Mouse (Mus musculus): Measurements from ENCODE around the gene Erc1. TPM values are rescaled to one million over a fixed set of nuclear protein-coding genes. Genes with fewer than 3 reads are reported as not detected.

The Erc1 gene
- polyA plus RNA-seq, 1 experiment from 2014 or later = 38.1 TPM

DNA sequence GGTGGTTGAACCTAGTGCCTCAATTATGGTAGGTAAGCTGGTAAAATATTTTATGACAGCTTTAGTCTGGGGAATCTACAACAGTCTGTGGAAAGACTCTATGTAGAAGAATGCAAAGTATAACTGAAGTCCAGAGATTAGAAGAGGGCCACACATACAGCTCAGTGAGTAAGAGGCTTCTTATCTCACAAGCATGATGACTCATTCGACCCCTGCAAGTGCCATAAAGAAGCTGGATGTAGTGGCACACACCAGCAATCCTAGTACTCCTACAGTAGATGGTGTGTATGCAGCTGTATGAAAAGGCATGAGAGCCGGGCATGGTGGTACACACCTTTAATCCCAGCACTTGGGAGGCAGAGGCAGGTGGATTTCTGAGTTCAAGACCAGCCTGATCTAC is 205.2 kb downstream of the Erc1 start:
- Histone ChIP-seq H3K36me3 (no peaks in the 10 kb centered on the region), H3K9me3 (no peaks in the 10 kb centered on the region), H3K4me1 (replicated peaks) (peaks cover 4% of the 10 kb centered on the region; the same call in 1 of the 2 replicates), H3K4me3 (no peak overlapping the region), H3K4me2 (no peak overlapping the region), H3K27me3 (no peaks in the 10 kb centered on the region), H3K27ac (replicated peaks) (no peak overlapping the region), H3K9ac (no peak overlapping the region)
- 89% methylated on average over 2 of the region's 2 CpGs for WGBS
- no peak for ATAC-seq (ENCODE audit: low read depth)

DNA sequence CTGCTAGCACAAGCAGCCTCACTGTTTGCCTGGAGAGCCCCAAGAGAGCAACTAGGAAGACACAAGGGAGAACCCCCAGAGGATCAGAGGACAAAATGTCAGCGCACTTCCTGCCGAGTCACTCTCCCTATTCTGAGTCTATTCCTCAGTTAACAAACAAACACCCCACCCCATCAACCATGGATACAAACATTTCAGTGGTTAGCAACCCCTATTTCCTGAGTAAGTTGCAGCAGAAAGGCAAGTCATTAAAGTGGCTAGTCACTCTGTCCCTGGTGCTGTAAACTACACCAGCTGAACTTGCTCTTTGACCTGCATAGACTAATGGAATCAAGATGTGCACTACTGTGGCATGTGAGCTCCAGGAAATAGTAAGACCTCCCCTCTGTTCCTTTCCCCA is 212.3 kb downstream of the Erc1 start:
- no peaks in the 10 kb centered on the region for H3K36me3 ChIP-seq
- H3K9me3 ChIP-seq = no peaks in the 10 kb centered on the region
- no peak overlapping the region for H3K4me3 ChIP-seq
- ATAC-seq (ENCODE audit: low read depth) = no peak
- no peak overlapping the region for H3K4me2 ChIP-seq
- H3K4me1 ChIP-seq (replicated peaks) = no peaks in the 10 kb centered on the region
- H3K9ac ChIP-seq = no peak overlapping the region
- 69% methylated on average over 2 of the region's 2 CpGs for WGBS
- H3K27ac ChIP-seq (replicated peaks) = no peak overlapping the region
- no peaks in the 10 kb centered on the region for H3K27me3 ChIP-seq

DNA sequence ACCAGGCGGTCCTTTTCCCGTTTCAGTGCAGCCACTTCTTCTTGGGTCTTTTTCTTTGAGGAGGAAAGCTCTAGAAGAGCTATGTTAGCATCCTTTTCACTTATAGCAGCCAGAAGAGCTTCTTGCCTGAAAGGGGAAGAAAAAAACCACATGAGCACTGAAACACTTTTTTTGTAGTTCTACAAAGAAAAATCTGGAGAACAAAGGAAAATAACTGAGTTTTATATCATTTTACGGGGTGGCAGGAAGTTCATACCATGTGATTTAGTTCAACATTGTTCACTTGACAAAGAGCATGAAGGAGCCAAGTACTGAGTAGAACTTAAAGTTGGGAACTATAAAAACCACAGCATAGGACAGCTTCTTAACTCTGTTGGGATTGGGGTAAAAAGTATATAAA is 217.3 kb downstream of the Erc1 start:
- Histone ChIP-seq H3K27me3 (no peaks in the 10 kb centered on the region), H3K9ac (no peak overlapping the region), H3K4me3 (no peak overlapping the region), H3K4me2 (no peak overlapping the region), H3K36me3 (peaks cover 17% of the 10 kb centered on the region), H3K27ac (replicated peaks) (no peak overlapping the region), H3K4me1 (replicated peaks) (no peaks in the 10 kb centered on the region), H3K9me3 (no peaks in the 10 kb centered on the region)
- ATAC-seq (ENCODE audit: low read depth) = no peak
- WGBS = 86% methylated on average over 3 of the region's 3 CpGs

DNA sequence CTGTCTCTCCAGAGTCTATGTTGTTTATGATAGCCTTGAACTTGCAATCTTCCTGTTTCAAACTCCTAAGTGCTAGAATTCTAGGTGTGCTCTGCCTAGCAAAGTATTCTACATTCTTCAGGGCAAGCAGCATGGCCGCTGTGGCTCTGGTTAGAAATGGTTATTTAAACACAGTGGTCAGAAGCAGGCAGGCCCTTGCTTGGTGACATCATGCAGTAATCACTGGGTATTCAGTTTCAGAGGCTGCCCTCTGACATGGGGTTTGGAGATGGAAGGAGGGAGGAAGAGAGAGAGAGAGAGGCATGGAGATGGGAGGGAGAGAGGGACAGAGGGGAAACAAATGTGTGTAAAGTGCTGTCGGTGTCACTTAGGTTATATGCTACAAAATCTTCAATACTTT is 246.6 kb downstream of the Erc1 start:
- Histone ChIP-seq H3K36me3 (no peaks in the 10 kb centered on the region), H3K9ac (no peak overlapping the region), H3K9me3 (no peaks in the 10 kb centered on the region), H3K4me1 (replicated peaks) (0 out of 2 replicates have a peak, but pooled peaks cover 4% of the 10 kb centered on the region), H3K27ac (replicated peaks) (no peak overlapping the region), H3K4me3 (no peak overlapping the region), H3K4me2 (no peak overlapping the region), H3K27me3 (no peaks in the 10 kb centered on the region)
- WGBS = 85% methylated on average over 2 of the region's 2 CpGs
- ATAC-seq (ENCODE audit: low read depth) = no peak

DNA sequence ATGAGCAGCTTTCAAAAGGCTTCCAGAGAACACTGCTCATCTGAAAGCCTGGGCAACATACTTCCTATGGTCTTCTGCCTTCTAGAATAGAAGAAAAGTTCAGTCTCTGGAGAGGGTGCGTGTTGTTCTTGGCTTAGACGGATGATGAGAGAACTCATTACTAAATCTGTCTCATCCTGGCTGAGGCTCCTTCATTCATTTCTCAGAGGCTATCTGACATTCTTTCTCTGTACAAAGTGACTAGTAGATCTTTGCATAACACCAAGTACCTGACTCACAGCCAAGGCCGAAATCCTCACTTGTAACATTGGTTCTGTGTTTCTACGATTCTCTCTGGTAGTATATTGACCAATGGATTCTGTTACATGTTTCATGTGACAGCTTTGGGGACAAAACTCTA is 252.5 kb downstream of the Erc1 start:
- no peak for ATAC-seq (ENCODE audit: low read depth)
- H3K27me3 ChIP-seq = no peaks in the 10 kb centered on the region
- H3K4me2 ChIP-seq = no peak overlapping the region
- 96% methylated on average over 4 of the region's 4 CpGs for WGBS
- H3K27ac ChIP-seq (replicated peaks) = no peak overlapping the region
- no peaks in the 10 kb centered on the region for H3K9me3 ChIP-seq
- no peak overlapping the region for H3K9ac ChIP-seq
- no peak overlapping the region for H3K4me3 ChIP-seq
- 0 out of 2 replicates have a peak, but pooled peaks cover 3% of the 10 kb centered on the region for H3K4me1 ChIP-seq (replicated peaks)
- peaks cover 12% of the 10 kb centered on the region for H3K36me3 ChIP-seq

DNA sequence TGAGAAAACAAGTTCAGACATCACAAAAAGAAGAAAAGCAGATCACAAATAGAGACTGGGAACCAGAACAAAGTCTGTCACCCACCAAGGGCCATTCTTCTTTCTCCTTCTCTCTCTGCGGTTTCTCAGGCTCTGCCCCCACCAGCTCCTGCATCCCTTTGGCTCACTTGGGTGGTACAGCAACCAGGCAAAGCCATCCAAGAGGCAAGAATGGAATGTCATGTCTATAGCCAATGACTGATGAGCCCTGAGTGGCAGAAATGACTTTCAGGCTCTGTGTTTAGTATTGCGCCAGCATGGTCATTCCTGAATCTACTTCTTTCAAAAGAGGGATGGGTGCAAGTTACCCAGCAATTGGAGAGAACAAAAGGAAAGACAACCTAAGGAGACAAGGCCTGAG is 257.1 kb downstream of the Erc1 start:
- WGBS = 68% methylated on average over 2 of the region's 2 CpGs
- peaks cover 6% of the 10 kb centered on the region for H3K4me1 ChIP-seq (replicated peaks)
- H3K9me3 ChIP-seq = no peaks in the 10 kb centered on the region
- no peak overlapping the region for H3K4me3 ChIP-seq
- peaks cover 12% of the 10 kb centered on the region for H3K36me3 ChIP-seq
- no peak overlapping the region for H3K9ac ChIP-seq
- no peaks in the 10 kb centered on the region for H3K27me3 ChIP-seq
- ATAC-seq (ENCODE audit: low read depth) = no peak
- no peak overlapping the region for H3K4me2 ChIP-seq
- H3K27ac ChIP-seq (replicated peaks) = no peak overlapping the region

DNA sequence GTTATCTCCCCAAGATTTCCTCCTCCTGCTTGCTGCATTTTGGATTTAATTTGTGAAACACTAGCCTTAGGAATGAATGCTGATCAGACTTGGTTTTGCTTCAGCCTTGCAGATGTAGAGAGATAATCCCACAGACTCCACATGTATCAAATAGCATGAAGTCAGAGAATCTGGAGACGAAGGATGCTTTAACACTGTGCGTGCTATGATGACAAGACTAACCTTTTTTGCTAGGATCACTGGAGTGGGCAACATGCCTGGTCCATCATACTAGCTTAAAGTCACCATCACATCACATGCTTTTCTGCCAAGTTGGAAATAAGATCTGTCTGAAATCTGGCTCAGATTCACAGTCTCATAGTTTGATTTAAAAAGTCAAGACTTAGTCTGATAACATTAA is 260.1 kb downstream of the Erc1 start:
- 90% methylated on average over 2 of the region's 2 CpGs for WGBS
- H3K4me1 ChIP-seq (replicated peaks) = peaks cover 29% of the 10 kb centered on the region
- H3K36me3 ChIP-seq = no peaks in the 10 kb centered on the region

DNA sequence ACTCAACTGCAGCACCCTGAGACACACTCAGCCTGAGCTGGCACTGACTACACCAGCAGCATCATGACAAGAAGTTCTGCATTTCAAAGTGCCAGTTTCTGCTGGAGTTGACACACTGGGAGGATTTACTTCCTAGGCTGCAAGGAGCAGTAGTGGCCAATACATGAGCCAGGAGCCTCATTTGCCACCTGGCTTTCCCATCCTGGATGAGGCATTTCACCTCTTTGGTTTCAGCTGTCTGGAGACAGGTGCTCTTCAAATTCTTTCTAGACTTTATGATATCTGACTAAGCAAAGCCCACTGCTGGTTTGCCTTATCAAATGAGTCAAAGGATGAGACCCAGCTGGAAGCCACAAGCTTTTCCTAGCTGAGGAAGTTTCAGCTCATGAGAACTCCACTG is 260.5 kb downstream of the Erc1 start:
- ATAC-seq (ENCODE audit: low read depth) = no peak
- H3K4me2 ChIP-seq = no peak overlapping the region
- H3K27ac ChIP-seq (replicated peaks) = no peak overlapping the region
- H3K27me3 ChIP-seq = no peaks in the 10 kb centered on the region
- no peaks in the 10 kb centered on the region for H3K9me3 ChIP-seq
- H3K9ac ChIP-seq = no peak overlapping the region
- no peak overlapping the region for H3K4me3 ChIP-seq
- peaks cover 30% of the 10 kb centered on the region for H3K4me1 ChIP-seq (replicated peaks)
- no peaks in the 10 kb centered on the region for H3K36me3 ChIP-seq

More for the DNA sequence above, 260.1 kb downstream of the Erc1 start:
- no peak overlapping the region for H3K9ac ChIP-seq
- H3K27me3 ChIP-seq = no peaks in the 10 kb centered on the region
- no peak overlapping the region for H3K27ac ChIP-seq (replicated peaks)
- no peak for ATAC-seq (ENCODE audit: low read depth)
- H3K4me3 ChIP-seq = no peak overlapping the region
- H3K9me3 ChIP-seq = no peaks in the 10 kb centered on the region
- no peak overlapping the region for H3K4me2 ChIP-seq

DNA sequence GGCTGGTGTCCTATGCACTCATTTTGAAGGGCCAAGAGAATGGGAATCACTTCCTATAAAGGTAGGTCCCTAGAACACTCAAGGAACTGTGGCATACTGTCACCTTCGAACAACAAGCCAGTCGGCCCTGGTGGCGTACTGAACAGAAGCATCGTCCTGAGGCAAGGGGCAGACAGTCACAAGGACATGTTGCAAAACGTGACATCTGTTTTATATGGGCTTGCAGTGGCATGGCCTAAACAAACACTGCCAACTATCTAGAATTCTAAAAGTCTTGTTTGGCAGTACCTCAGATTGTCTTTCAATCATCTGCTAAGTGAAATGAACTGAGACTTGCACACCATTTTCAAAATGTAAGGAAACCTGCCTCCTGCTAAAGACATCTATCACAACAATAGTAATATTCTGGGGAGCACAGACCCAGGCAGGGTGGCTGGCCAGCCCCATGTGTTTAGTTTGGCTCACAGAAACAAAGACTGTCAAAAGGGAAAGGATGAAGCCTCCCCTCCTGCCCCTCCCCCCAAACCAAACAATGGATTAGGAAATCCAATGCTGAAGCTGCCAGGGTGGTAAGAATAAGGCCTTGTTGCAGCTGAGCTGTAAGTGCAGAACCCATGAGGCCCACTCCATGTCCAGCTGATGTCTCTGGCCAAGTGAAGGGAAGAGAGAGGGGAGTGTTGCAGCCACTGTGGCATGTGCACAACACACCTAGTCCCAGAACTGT is 262.2 kb downstream of the Erc1 start:
- Histone ChIP-seq H3K36me3 (no peaks in the 10 kb centered on the region), H3K27me3 (no peaks in the 10 kb centered on the region), H3K9me3 (no peaks in the 10 kb centered on the region), H3K4me1 (replicated peaks) (peaks cover 30% of the 10 kb centered on the region), H3K4me3 (no peak overlapping the region), H3K27ac (replicated peaks) (no peak overlapping the region), H3K9ac (no peak overlapping the region), H3K4me2 (no peak overlapping the region)
- WGBS = 76% methylated on average over 5 of the region's 5 CpGs
- ATAC-seq (ENCODE audit: low read depth) = no peak

DNA sequence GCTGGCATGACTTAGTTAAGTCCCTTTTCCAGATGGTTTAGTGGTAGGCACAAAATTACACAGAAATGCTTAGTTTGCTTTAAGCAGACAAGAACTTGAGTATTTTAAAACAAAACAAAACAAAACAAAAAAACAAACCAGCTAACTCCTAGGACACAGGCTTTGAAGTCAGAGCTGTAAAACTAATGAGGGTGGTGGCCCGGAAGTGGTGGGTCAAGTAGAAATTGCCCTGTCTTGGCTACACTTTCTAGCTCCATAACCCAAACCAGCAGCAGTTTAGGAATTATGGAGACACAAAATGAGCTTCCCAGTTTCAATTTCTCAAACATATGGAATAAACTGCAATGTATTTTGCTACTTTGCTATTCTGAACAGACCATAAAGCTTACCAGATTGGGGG is 263.9 kb downstream of the Erc1 start:
- Histone ChIP-seq H3K9ac (no peak overlapping the region), H3K27ac (replicated peaks) (no peak overlapping the region), H3K4me3 (no peak overlapping the region), H3K4me2 (no peak overlapping the region), H3K4me1 (replicated peaks) (peaks cover 30% of the 10 kb centered on the region), H3K9me3 (no peaks in the 10 kb centered on the region), H3K36me3 (no peaks in the 10 kb centered on the region), H3K27me3 (no peaks in the 10 kb centered on the region)
- no peak for ATAC-seq (ENCODE audit: low read depth)
- 17% methylated on average over 1 of the region's 1 CpGs for WGBS

DNA sequence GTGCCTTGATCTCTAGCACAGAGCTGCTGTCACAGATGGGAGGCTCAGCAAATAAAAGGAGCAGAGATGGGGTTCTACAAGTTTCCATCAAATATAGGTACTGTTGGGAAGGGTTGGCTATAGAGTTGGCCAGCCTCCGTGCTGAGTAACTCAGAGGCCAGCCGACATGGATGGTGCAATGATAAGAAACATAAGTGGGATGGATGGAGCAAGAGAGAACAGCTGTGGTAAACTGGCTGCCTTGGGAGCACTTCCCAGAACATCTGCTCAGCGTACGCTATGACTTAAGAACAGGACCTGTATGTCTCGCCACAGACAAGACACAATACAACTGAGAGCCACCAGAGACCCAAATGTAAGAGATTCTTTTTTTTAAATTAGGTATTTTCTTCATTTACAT is 264.8 kb downstream of the Erc1 start:
- WGBS = 87% methylated on average over 5 of the region's 5 CpGs
- no peak overlapping the region for H3K27ac ChIP-seq (replicated peaks)
- no peaks in the 10 kb centered on the region for H3K27me3 ChIP-seq

DNA sequence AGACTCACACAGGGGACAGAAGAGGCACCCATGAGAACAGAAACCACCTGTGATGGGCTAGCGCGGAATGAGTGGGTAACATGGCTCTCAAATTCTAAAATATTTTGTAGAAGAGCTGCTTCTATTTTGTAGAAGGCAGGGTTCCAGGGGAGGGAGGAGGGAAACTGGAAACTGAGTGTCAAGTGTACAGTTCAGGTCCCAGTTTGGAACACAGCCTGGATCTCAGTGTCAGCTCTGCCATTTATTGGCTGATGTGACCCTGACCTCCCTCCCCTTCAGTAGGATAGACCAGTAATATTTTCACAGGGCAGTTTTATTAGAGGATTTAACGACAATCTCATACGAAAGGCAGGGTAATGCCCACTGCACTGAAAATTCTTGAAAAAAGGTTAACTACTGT is 271.3 kb downstream of the Erc1 start:
- WGBS = 97% methylated on average over 4 of the region's 4 CpGs
- H3K9ac ChIP-seq = no peak overlapping the region
- H3K27me3 ChIP-seq = no peaks in the 10 kb centered on the region
- H3K27ac ChIP-seq (replicated peaks) = no peak overlapping the region
- H3K9me3 ChIP-seq = no peaks in the 10 kb centered on the region
- H3K4me2 ChIP-seq = no peak overlapping the region
- H3K4me1 ChIP-seq (replicated peaks) = no peaks in the 10 kb centered on the region
- peaks cover 47% of the 10 kb centered on the region for H3K36me3 ChIP-seq
- H3K4me3 ChIP-seq = no peak overlapping the region
- no peak for ATAC-seq (ENCODE audit: low read depth)

More for the DNA sequence above, 264.8 kb downstream of the Erc1 start:
- Histone ChIP-seq H3K4me1 (replicated peaks) (peaks cover 30% of the 10 kb centered on the region), H3K9me3 (no peaks in the 10 kb centered on the region), H3K36me3 (no peaks in the 10 kb centered on the region), H3K4me3 (no peak overlapping the region), H3K4me2 (no peak overlapping the region), H3K9ac (no peak overlapping the region)
- ATAC-seq (ENCODE audit: low read depth) = no peak

DNA sequence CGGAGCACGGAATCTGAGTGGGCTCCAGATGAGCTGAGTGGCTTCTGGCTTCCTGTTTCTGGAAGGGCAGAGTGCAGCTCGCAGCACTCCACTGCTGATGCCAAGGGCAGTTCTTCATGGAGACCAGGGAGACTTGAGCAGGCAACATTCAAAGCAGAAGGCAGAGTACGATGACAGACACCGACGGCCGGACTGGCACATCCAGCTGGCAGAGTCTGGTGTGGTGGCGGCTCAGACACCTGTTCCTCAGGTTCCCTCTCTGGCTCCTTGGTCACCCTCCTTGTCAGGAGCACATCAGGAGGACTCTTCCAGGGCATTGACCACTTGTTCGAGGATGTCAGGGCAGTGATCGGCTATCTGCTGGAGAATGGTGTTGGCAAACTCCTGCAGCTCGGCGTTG is 272.6 kb downstream of the Erc1 start:
- Histone ChIP-seq H3K9ac (no peak overlapping the region), H3K4me2 (no peak overlapping the region), H3K36me3 (peaks cover 47% of the 10 kb centered on the region), H3K9me3 (no peaks in the 10 kb centered on the region), H3K27me3 (no peaks in the 10 kb centered on the region), H3K4me3 (no peak overlapping the region), H3K27ac (replicated peaks) (no peak overlapping the region), H3K4me1 (replicated peaks) (no peaks in the 10 kb centered on the region)
- WGBS = 96% methylated on average over 12 of the region's 12 CpGs
- no peak for ATAC-seq (ENCODE audit: low read depth)
